Mouse (Mus musculus) ES-E14 (cell line): ENCODE data around the gene Rassf2. TPM values are rescaled to one million over a fixed set of nuclear protein-coding genes. Genes with fewer than 3 reads are reported as not detected.

Experiments
- DNase-seq: peaks from one replicate; pipeline ENCODE4 v3.0.0-alpha.2; 2013; ENCODE audit warnings: low read depth, low spot score
- H3K27ac ChIP-seq: 2 replicates; pipeline ENCODE4 v1.5.1; 2012; ENCODE audit warnings: low read depth, mild to moderate bottlenecking, low read length, moderate library complexity, mixed read lengths; ENCODE audit not compliant: poor library complexity, insufficient read depth, severe bottlenecking
- H3K36me3 ChIP-seq: 2 replicates; pipeline ENCODE4 v1.6.1; 2012; ENCODE audit warnings: mild to moderate bottlenecking, low read length, moderate library complexity, mixed read lengths; ENCODE audit not compliant: control insufficient read depth, poor library complexity, insufficient read depth, severe bottlenecking
- H3K4me1 ChIP-seq, 2 experiments: fragments of 150-350 bp in 1 of 2; sonication (generic) in 1 of 2; 2 replicates each; pipeline ENCODE4 v1.6.1; 2012; ENCODE audit warnings: low read length in 2 of 2, mild to moderate bottlenecking in 1 of 2, mixed read lengths in 1 of 2; ENCODE audit not compliant: control insufficient read depth in 2 of 2, insufficient read depth in 2 of 2, poor library complexity in 1 of 2
- H3K4me3 ChIP-seq, 2 experiments: fragments of 150-350 bp in 1 of 2; sonication (generic) in 1 of 2; 2 replicates each; pipeline ENCODE4 v1.5.1; 2012; ENCODE audit warnings: low read length in 2 of 2, low read depth in 1 of 2, mild to moderate bottlenecking in 1 of 2, mixed read lengths in 1 of 2; ENCODE audit not compliant: insufficient read depth in 1 of 2, poor library complexity in 1 of 2, severe bottlenecking in 1 of 2
- H3K9ac ChIP-seq: 2 replicates; pipeline ENCODE4 v1.6.1; 2012; ENCODE audit warnings: low read depth, mild to moderate bottlenecking, low read length, mixed read lengths; ENCODE audit not compliant: poor library complexity, insufficient read depth, severe bottlenecking
- H3K9me3 ChIP-seq: fragments of 150-350 bp; sonication (generic); 2 replicates; pipeline ENCODE4 v1.6.1; 2012; ENCODE audit warnings: low read depth, mild to moderate bottlenecking, low read length; ENCODE audit not compliant: control insufficient read depth, insufficient read depth
- CHD2 ChIP-seq: IDR thresholded peaks from 2 replicates; pipeline ENCODE4 v1.6.1; 2014; ENCODE audit warnings: mild to moderate bottlenecking, low read depth, low read length, inconsistent platforms
- HCFC1 ChIP-seq: IDR thresholded peaks from 2 replicates; pipeline ENCODE4 v1.6.1; 2012; ENCODE audit warnings: low read length, inconsistent platforms, borderline replicate concordance; ENCODE audit not compliant: insufficient read depth
- MAFK ChIP-seq: IDR thresholded peaks from 2 replicates; pipeline ENCODE4 v1.6.1; 2014; ENCODE audit warnings: mild to moderate bottlenecking, low read depth, low read length, inconsistent platforms; ENCODE audit not compliant: insufficient read depth
- ZC3H11A ChIP-seq: IDR thresholded peaks from 2 replicates; pipeline ENCODE4 v1.6.1; 2012; ENCODE audit warnings: low read depth, mild to moderate bottlenecking, inconsistent platforms, low read length, borderline replicate concordance
- ZNF384 ChIP-seq: IDR thresholded peaks from 2 replicates; pipeline ENCODE4 v1.6.1; 2012; ENCODE audit warnings: low read depth, low read length, inconsistent platforms
- in situ Hi-C, 2 experiments: fragments of 600-800 bp; cut with MboI; formaldehyde crosslinking; loops; one replicate each; pipeline ENCODE4 v1.15.1; 2025; ENCODE audit warnings: low sequenced_read_pairs in 2 of 2, inconsistent platforms in 1 of 2; ENCODE audit not compliant: unreplicated experiment in 2 of 2
- total RNA-seq: library from RNA; depleted of rRNA; stranded (reverse); fragments of 300-350 nt; gene quantifications from 2 replicates; pipeline ENCODE4 v1.2.3, GENCODE M21; 2012

Rassf2 gene
- total RNA-seq, 1 experiment = 2.2 TPM

GRCm38 (mm10) chr2:131945765-131946164 is 84.3 kb downstream of the Rassf2 start:
- Histone ChIP-seq H3K9ac (no peak overlapping the region), H3K27ac (no peak overlapping the region)

GRCm38 (mm10) chr2:131945225-131945624 is 84.8 kb downstream of the Rassf2 start:
- Histone ChIP-seq H3K4me1 (no peaks in the 10 kb centered on the region), H3K9me3 (no peaks in the 10 kb centered on the region), H3K9ac (no peak overlapping the region), H3K36me3 (no peaks in the 10 kb centered on the region), H3K27ac (no peak overlapping the region), H3K4me3 (no peak overlapping the region)
- TF ChIP-seq CHD2 (no peak), HCFC1 (no peak), ZC3H11A (no peak), MAFK (no peak), ZNF384 (no peak)
- no peak for DNase-seq
- in situ Hi-C loops = loop anchor here (25.0 kb wide), 2 partner anchors 133 to 383 kb away; partner anchors contain the start of gene Adra1d (in 1 of the 2)

More at GRCm38 (mm10) chr2:131945765-131946164, 84.3 kb downstream of the Rassf2 start:
- H3K4me3 ChIP-seq = no peak overlapping the region
- TF ChIP-seq ZNF384 = no peak
- no peak for TF ChIP-seq ZC3H11A
- no peak for TF ChIP-seq HCFC1
- no peak for TF ChIP-seq MAFK
- no peak for TF ChIP-seq CHD2
- H3K9me3 ChIP-seq = no peaks in the 10 kb centered on the region
- H3K4me1 ChIP-seq = peaks cover 0 to 5% of the 10 kb centered on the region in 2 experiments; a peak in 1 of 4 replicates
- H3K36me3 ChIP-seq = no peaks in the 10 kb centered on the region
- no peak for DNase-seq
- in situ Hi-C loops = loop anchor here (25.0 kb wide), 2 partner anchors 133 to 383 kb away; partner anchors contain the start of gene Adra1d (in 1 of the 2)

GRCm38 (mm10) chr2:131944370-131944769 is 85.7 kb downstream of the Rassf2 start:
- Histone ChIP-seq H3K36me3 (no peaks in the 10 kb centered on the region), H3K4me3 (no peak overlapping the region), H3K9me3 (no peaks in the 10 kb centered on the region), H3K9ac (no peak overlapping the region), H3K4me1 (no peaks in the 10 kb centered on the region), H3K27ac (no peak overlapping the region)
- TF ChIP-seq ZNF384 (no peak), HCFC1 (no peak), ZC3H11A (no peak), MAFK (no peak), CHD2 (no peak)
- DNase-seq = no peak
- in situ Hi-C loops = loop anchor here (25.0 kb wide), 2 partner anchors 132 to 382 kb away; partner anchors contain the start of gene Adra1d (in 1 of the 2)

- Histone ChIP-seq H3K9me3 (no peaks in the 10 kb centered on the region), H3K27ac (no peak overlapping the region), H3K36me3 (no peaks in the 10 kb centered on the region), H3K9ac (no peak overlapping the region), H3K4me1 (no peaks in the 10 kb centered on the region; a peak in 1 of 4 replicates), H3K4me3 (no peak overlapping the region)
- DNase-seq = no peak
- in situ Hi-C loops = loop anchor here (25.0 kb wide), 2 partner anchors 129 to 379 kb away; partner anchors contain the start of gene Adra1d (in 1 of the 2)
- no peak for TF ChIP-seq HCFC1
- TF ChIP-seq ZC3H11A = no peak
- no peak for TF ChIP-seq CHD2
- TF ChIP-seq MAFK = no peak
- no peak for TF ChIP-seq ZNF384
Observed at GRCm38 (mm10) chr2:131941501-131941900, 88.6 kb downstream of the Rassf2 start.
